Mouse (Mus musculus) cerebellum, adult 2 months (tissue): ENCODE measurements at regions not wholly inside any gene's neighbourhood (a gene's known extent, or its start where the extent isn't known, plus 50 kb on each side); places are given as distances from the start of the nearest gene placed in this dataset.
A peak's percentile ranks its signal among the peaks of the same experiment; 100 is the strongest.
"Not testable (repeated sequence)": the region's sequence is repeated elsewhere in the genome, so short reads cannot be mapped to it uniquely, and the experiment has no call there.

Source experiments
- DNase-seq, 2 experiments: peaks; one replicate each; pipeline ENCODE4 v3.0.0; 2021
- H3K27ac ChIP-seq: fragments of 200-500 bp; 2 replicates; pipeline ENCODE4 v1.5.1; 2012; ENCODE audit warnings: low read length, control low read depth, inconsistent platforms; ENCODE audit not compliant: insufficient read depth
- H3K27me3 ChIP-seq: fragments of 200-500 bp; 2 replicates; pipeline ENCODE4 v1.6.1; 2012; ENCODE audit warnings: inconsistent platforms, mild to moderate bottlenecking, low read length, moderate library complexity; ENCODE audit not compliant: control insufficient read depth, insufficient read depth
- H3K4me1 ChIP-seq: fragments of 200-500 bp; 2 replicates; pipeline ENCODE4 v1.6.1; 2011; ENCODE audit warnings: low read length; ENCODE audit not compliant: control insufficient read depth, insufficient read depth
- H3K4me3 ChIP-seq: fragments of 200-500 bp; replicated peaks from 2 replicates; pipeline ENCODE3; 2011; ENCODE audit warnings: mild to moderate bottlenecking, low read depth, low read length, control low read depth; ENCODE audit not compliant: insufficient read depth
- CTCF ChIP-seq: fragments of 200-500 bp; IDR thresholded peaks from 2 replicates; pipeline ENCODE4 v1.5.1; 2011; ENCODE audit warnings: low read depth, mild to moderate bottlenecking, control low read depth, low read length, moderate library complexity, borderline replicate concordance; ENCODE audit not compliant: insufficient read depth
- POLR2A ChIP-seq: fragments of 200-500 bp; IDR thresholded peaks from 2 replicates; pipeline ENCODE4 v1.6.1; 2011; ENCODE audit warnings: low read length, control low read depth, borderline replicate concordance; ENCODE audit not compliant: insufficient read depth
- WGBS: fragments of 180-500 bp; shearing (Covaris S2); methylation state at CpG from one replicate; pipeline ENCODE4 v1.1.7; 2018; 5-methylcytosine and 5-hydroxymethylcytosine counted together

GRCm38 (mm10) chr5:116993674-116994073, 122.2 kb downstream of the Suds3 start:
- 72% methylated on average over 1 of the region's 1 CpGs for WGBS
- Histone ChIP-seq H3K27ac (no peak overlapping the region), H3K27me3 (no peaks in the 10 kb centered on the region), H3K4me3 (no peak overlapping the region), H3K4me1 (peaks cover 8% of the 10 kb centered on the region; the same call in 1 of the 2 replicates)
- peak in 1 of 2 experiments; percentile 65 for DNase-seq
- TF ChIP-seq POLR2A (no peak), CTCF (no peak)

- Histone ChIP-seq H3K27ac (no peak overlapping the region), H3K27me3 (no peaks in the 10 kb centered on the region), H3K4me1 (peaks cover 8% of the 10 kb centered on the region; the same call in 1 of the 2 replicates), H3K4me3 (no peak overlapping the region)
- DNase-seq, result peak; percentile 86 to 92
- 13% methylated on average over 6 of the region's 6 CpGs for WGBS
- no peak for TF ChIP-seq POLR2A
- no peak for TF ChIP-seq CTCF
Observed at GRCm38 (mm10) chr5:116991461-116991860, 124.5 kb downstream of the Suds3 start.

DNA sequence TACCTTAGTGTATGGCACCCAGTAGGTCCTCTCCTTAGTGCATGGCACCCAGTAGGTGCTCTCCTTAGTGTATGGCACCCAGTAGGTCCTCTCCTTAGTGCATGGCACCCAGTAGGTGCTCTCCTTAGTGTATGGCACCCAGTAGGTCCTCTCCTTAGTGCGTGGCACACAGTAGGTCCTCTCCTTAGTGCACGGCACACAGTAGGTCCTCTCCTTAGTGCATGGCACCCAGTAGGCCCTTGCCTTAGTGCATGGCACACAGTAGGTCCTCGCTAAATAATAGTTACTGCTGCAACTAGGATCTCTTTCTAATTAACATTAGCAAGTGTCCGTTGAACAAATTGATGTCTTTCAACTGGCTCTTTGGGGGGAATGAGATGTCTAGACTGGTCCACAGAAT, 144.4 kb downstream of the Suds3 start:
- DNase-seq, result not testable (repeated sequence)
- 88% methylated on average over 4 of the region's 4 CpGs for WGBS

DNA sequence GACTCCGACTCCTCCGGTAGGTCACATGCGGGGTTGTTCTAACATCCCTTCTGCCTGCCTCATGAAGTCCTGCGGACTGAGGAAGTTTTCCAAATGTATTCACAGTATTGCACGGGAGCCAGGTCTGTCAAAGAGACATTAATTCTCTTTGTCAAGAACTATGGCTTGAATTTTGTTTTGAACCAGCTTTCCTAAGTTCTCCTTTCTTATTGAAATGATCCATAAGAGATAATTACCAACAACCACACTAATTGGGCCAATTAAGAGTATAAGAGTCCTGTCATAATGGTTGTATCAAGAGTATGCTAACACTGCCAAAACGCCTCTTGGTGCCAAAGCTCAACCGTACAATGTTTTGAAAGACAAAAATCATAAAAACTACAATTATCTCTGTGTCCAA, 151.7 kb downstream of the Suds3 start:
- no peak for DNase-seq
- Histone ChIP-seq H3K4me3 (no peak overlapping the region), H3K4me1 (no peaks in the 10 kb centered on the region), H3K27ac (no peak overlapping the region), H3K27me3 (no peaks in the 10 kb centered on the region)
- WGBS, result 73% methylated on average over 7 of the region's 7 CpGs
- TF ChIP-seq POLR2A, result no peak
- no peak for TF ChIP-seq CTCF

More for the DNA sequence above, 144.4 kb downstream of the Suds3 start:
- H3K4me3 ChIP-seq, H3K27me3 ChIP-seq, H3K4me1 ChIP-seq, H3K27ac ChIP-seq: not testable (repeated sequence)

- no peak for DNase-seq
Observed at GRCm38 (mm10) chr5:116963106-116963505, 152.8 kb downstream of the Suds3 start.

DNA sequence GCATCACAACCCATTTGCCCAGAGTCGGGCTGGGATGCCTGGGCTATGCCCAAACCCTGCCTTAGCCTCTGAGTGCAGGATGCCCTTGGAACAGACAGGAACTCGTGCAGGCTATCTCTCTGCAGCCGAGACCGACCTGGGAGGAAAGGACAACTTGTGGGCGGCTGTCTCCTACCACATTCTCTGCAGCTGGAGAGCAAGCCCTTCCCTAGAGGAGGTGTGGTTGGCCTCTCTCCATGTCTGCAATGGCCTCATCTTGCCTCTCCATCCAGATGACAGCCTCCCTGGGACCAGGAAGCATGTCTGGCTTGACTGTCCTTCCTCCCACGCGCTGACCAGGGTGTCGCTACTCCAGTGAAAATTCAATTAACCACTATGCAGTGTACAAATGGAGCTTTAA, 155.9 kb downstream of the Suds3 start:
- DNase-seq, result no peak
- TF ChIP-seq POLR2A, result no peak
- TF ChIP-seq CTCF, result no peak
- WGBS, result 80% methylated on average over 8 of the region's 8 CpGs

More at GRCm38 (mm10) chr5:116963106-116963505, 152.8 kb downstream of the Suds3 start:
- no peaks in the 10 kb centered on the region for H3K27me3 ChIP-seq
- TF ChIP-seq CTCF, result no peak
- TF ChIP-seq POLR2A, result no peak
- 75% methylated on average over 2 of the region's 2 CpGs for WGBS
- no peak overlapping the region for H3K27ac ChIP-seq
- H3K4me3 ChIP-seq, result no peak overlapping the region
- H3K4me1 ChIP-seq, result peaks cover 9% of the 10 kb centered on the region; the same call in 1 of the 2 replicates

DNA sequence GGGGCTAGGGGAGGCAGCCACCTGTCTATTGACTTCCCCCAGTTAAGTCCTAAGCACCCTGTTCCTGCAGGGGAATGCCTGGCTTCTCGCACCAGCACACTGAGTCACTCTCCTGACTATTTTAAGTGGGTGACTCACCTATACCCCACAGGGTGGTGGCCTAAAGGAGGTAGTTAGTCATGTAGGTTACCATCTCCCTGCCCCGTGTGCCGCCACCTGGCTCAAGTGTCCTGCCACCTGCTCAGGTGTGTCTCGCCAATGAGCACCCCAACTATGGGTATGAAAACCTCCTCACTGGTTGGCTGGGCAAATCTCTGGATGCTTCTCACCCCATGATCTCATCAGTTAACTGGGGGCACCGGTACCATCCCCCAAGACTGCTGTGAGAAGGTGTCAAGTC, 157.8 kb downstream of the Suds3 start:
- Histone ChIP-seq H3K27ac (no peak overlapping the region), H3K4me3 (no peak overlapping the region), H3K4me1 (peaks cover 9% of the 10 kb centered on the region; the same call in 1 of the 2 replicates), H3K27me3 (no peaks in the 10 kb centered on the region)
- TF ChIP-seq POLR2A (no peak), CTCF (no peak)
- DNase-seq, result peak; percentile 55 to 82
- 25% methylated on average over 5 of the region's 5 CpGs for WGBS

More for the DNA sequence above, 155.9 kb downstream of the Suds3 start:
- Histone ChIP-seq H3K4me1 (peaks cover 9% of the 10 kb centered on the region; the same call in 1 of the 2 replicates), H3K4me3 (no peak overlapping the region), H3K27me3 (no peaks in the 10 kb centered on the region), H3K27ac (no peak overlapping the region)

DNA sequence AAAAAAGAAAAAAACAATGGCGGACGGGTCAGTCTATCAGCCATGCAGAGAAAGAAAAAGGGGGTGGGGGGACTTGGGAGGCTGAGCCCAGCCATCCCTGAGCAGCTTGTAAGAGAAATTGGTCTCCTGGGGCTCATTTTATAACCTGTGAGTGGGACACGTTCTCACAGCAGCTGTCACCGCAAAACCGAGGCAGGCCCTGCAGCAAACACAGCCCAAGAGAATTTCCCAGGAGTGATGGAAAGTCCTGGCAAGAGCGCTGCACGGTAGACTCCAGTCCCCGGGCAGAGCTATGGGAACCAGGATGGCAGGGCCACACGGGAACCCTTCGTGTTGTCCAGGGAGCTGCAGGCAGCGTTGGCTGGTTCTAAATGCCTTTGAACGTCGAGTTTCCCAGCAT, 159.3 kb downstream of the Suds3 start:
- 33% methylated on average over 13 of the region's 13 CpGs for WGBS
- TF ChIP-seq CTCF (no peak), POLR2A (no peak)
- Histone ChIP-seq H3K4me3 (no peak overlapping the region), H3K4me1 (peaks cover 9% of the 10 kb centered on the region; the same call in 1 of the 2 replicates), H3K27me3 (no peaks in the 10 kb centered on the region), H3K27ac (no peak overlapping the region)
- DNase-seq, result no peak

DNA sequence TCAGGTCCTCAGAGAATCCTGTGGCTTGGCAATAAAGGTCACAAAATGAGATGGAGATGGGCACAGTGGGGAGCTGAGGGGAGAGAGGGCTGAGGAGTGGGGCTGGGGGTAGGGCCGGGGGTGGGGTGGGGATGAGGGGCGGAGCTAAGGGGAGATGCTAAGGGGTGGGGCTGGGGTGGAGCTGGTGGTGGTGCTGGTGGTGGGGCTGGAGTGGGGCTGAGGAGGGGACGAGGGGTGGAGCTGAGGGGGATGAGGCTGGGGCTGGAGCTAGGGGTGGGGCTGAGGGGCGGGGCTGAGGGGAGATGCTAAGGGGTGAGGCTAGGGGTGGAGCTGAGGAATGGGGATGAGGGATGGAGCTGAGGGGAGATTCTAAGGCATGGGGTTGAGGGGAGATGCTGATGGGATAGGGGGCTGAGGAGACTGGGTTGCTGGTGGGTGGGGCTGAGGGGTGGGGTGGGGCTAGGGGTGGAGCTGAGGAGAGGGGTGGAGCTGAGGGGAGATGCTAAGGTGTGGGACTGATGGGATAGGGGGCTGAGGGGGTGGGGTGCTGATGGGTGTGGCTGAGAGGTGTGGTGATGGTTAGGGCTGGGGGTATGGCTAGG, 165.5 kb downstream of the Suds3 start:
- Histone ChIP-seq H3K27ac (no peak overlapping the region), H3K27me3 (no peaks in the 10 kb centered on the region), H3K4me1 (no peaks in the 10 kb centered on the region), H3K4me3 (no peak overlapping the region)
- DNase-seq, result no peak
- WGBS, result 18% methylated on average over 4 of the region's 4 CpGs
- TF ChIP-seq POLR2A, result no peak
- no peak for TF ChIP-seq CTCF
